Mouse (Mus musculus): ENCODE measurements around the gene 1700034J05Rik. TPM values are rescaled to one million over a fixed set of nuclear protein-coding genes. Genes with fewer than 3 reads are reported as not detected.

Gene 1700034J05Rik
- total RNA-seq, 2 experiments from 2014 or later = not detected

DNA sequence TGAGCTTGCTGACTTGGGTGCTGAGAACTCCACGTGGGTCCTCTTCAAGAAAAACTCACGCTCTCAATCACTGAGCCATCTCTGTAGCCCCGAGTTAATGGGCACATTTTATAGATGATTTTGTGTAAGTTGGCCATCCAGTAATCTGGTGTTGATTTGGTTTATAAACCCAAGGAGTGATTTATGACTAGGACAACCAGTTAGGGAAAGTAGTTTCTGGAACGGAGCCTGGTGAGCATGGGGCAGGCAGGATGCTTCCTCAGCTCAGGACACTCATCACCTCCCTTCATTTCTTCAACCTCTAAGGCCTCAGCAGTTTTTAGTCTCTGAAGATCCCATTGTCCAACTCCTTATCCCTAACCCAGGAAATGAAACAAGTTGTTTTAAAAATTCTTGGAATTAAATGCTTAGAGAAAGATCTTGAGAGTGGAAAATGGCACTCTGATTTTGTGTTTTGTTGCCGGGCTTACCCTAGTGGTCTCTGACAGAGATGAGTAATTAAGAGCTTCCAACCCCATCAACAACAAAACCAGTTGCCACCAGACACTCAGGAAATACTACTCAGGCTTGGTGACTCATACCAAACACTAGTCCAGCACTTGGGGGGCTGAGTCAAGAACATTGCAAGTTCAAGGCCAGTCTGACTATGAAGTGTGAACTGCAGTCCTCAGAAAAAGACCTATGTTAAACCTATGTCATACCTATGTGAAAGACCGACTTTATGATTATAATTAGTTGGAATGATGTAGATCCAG lies 9.4 kb upstream of the 1700034J05Rik start:
- DNase-seq = no peak

DNA sequence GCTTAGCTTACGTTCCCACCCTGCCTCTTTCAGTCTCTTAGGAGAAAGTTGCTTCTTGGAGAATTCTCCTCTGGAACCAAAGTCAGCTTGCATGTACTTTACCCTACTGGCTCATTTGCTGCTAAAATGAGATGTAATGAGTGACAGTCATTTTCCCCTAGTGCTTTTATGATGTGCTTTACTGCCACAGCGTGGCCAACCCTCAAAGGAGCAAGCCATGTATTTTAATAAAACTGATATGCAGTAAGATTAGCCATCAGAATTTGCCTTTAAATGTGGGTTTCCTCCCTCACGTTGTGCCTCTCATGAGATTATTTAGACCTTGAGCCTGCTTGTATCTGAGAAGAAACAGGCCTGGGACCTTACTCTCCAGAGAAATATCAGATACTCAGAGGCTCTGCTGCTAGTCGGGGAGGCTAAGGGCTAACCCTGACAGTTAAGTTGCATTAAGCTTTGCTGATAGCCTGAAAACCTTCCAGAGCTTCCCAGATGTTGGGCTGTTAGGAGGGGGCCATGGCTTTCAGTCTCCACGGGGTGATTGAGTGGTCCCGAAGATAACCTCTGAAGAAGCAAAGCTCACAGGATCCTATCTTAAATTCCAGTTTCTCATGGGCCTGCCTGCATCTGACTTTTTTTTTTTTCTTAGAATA lies 7.7 kb upstream of the 1700034J05Rik start:
- peak; percentile 30 to 61 for DNase-seq

DNA sequence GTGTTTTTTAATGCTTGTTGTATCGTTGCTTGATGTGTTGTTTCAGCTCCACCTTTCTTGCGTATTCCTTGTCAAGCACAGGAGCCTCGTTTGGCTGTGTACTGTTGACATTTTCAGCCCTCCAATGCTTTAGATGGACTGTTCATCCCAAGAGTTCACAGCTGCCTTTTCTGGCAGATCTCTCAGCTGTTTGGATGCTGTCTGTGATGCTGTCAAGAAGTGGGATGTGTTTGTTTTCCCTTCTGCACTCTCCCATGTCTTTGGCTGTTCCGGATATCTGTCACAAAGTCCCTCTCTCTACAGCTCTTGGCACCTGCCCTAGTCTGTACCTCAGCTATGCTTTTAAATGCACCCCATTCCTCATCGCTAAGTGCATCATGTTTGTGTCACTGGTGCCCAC lies 6.7 kb upstream of the 1700034J05Rik start:
- peak; percentile 52 to 53 for DNase-seq

DNA sequence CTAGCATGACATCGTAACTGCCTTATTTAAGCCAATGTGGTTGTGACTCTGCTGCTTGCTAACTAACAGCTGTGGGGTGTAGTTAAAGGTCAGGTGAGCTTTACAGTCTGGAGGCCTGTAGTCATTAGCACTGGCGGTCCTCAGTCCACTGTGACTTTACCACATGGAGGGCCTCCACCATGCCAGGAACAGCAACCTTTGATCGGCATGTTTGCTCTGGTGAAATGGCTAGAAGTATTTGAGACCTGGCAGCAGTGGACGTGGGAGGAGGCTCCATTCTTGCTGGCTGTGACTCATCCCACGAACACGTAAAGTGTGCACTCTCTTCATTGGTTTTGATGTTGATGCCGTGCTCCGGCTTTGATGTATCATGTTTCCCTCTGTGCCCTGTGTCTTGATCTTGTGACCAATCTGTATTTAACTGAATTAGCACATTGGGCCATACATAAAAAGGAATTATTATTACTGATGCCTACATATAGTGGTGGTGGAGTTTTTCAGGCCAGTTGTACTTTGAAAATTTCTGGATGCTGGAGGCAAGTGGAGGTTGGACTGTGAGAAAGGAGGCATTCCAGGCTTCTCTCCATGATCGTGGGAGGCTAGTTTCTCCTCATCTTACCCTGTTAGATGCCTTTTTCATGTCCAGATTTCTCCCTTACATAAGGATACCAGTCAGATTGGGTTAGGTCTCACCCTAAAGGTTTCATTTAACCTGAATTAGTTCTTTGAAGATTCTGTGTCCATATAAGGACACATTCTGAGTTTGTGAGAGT lies 5.9 kb upstream of the 1700034J05Rik start:
- peak; percentile 35 to 41 for DNase-seq

DNA sequence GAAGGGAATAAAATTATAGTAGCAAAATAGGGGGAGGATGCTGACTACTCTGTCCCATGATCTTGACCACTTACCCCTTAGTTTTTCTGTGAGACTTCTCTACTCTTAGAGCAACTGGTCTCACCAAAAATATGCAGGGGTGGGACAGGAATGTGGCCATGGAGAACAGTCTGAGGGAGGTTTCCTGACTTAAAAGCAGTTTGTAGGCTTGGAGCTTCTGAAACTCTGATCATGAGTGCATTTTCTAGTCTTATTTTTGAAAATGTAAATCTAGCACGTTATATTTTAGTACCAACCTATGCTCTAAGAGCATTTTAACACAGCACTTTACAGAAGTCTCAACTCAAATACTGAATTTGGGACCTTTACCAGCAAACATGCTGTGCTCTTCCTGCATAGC lies 4.5 kb upstream of the 1700034J05Rik start:
- no peak for DNase-seq

DNA sequence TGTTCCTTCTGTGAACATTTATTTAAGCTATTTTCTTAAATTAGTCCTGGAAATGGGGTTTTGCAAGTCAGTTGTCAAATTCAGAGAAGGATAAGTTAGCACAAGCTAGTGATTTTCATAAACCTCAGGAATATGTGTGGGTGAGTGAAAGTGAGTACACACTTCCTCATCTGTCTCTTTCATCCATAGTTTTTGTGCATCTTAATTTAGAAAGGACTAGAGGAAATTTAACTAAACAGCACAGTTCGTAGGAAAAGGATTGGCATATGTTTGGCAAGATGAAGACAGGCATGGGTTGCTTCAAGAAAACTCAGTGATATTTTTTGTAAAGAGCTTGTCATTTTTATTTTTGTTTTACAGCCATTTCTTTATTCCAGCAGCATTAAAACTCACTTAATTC lies 2.7 kb upstream of the 1700034J05Rik start:
- no peak for DNase-seq

DNA sequence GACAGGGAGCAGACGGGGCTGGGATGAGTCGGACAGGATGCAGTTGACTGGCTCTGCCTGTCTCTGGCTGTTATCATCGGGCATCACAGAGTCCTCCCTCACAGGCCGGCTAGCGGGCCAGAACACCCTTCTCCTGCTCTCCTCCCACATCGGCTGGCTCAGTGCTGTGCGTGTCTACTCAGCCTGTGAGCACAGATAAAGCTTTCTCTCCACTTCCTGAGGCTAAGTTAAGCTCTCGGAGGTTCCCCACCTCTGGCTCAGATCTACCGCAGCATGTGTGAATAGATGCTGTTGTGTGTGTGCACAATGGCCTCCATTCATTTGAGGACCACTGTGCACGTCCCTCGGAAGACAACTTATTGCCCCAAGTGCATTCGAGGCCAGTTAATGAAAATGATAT lies 1.7 kb upstream of the 1700034J05Rik start:
- DNase-seq = peak in 1 of 2 experiments; percentile 48

DNA sequence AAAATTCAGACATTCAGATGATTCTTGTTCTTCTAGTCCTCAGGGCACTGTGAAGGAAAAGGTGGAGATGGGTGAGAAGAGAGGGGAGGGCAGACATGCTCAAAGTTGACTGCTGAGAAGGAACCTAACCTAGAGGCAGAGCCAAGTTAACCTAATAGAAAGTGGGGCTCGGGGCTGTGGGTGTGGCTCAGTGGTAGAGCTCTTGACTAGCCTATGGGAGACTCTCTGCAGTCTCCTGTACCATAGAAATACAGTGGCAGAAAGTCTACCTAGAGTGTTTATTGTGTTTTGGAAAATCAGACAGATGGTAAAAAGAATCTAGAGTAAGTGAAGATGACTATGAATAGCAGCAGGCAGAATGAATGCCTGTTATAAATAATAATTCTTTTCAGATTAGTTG lies 1.3 kb upstream of the 1700034J05Rik start:
- DNase-seq = no peak

DNA sequence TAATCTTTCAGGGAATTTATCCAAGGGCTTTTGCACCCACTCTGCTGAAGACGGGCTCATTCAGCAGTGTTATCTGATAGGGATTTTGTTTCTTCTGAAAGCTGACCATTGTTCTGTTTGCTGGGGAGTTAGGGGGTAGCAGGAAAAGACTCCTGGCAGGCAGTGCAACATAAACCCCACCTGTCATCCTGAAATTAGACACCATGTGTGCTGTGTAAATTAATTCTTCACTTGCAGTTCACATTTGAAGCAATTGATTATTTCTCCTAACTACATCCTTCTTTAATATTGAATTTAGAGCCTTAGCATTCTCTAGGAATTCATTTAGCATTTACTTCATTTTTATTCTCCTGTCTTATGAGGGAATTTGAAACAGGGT lies 3.8 kb downstream of the 1700034J05Rik start:
- no peak for DNase-seq

DNA sequence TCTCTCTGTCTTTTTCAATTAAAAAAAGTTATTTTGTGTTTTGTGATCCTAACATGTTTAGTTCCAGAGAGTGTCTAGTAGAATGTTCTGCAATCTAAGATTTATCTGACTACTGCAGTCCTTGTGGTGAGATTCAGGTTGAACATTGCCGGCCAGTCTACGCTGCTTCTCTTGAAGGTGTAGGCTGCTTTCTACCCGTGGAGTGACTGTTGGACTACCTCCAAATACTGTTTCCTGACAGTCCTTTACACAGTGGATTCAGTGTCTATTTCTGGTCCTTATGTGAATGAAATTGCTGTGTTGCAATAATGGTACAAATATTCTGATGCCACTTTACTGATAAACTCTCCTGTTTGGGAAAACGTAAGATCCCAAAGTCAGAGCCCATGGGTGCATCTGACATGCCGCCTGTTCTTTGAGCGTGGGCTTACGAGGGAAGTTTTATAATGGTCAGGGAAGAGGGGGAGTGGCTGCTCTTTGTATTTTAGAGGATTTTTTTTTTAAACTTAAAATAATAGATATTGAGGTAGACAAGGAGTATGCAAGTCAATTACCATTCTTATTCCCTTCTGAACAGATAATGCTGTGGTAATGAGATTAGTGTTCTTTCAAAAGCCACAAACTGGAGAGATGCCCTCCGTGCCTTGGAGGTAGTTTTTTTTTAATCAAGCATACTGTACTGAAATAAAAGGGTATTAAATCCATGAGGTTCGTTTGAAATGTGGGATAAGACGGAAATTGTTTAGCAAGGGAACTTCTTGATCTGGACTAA lies 4.4 kb downstream of the 1700034J05Rik start:
- no peak for DNase-seq

DNA sequence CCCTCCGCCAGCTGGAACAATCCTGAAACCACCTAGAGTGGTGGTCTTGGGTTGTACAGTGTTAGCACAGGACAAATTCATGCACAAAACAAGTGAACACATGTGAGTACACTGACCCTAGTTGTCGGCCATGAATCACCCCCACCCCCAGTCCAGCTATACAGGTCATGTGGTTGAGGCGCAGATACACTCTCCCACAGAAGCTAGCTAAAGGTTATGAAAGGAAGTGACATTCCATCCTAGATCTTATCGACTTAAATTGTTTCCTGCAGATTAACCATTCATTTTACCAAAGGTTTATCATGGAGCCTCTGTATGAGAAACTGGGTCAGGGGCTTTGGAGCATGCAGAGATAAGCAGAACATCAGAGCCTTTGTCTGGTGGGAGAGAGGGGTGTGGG lies 7.0 kb downstream of the 1700034J05Rik start:
- DNase-seq = no peak

DNA sequence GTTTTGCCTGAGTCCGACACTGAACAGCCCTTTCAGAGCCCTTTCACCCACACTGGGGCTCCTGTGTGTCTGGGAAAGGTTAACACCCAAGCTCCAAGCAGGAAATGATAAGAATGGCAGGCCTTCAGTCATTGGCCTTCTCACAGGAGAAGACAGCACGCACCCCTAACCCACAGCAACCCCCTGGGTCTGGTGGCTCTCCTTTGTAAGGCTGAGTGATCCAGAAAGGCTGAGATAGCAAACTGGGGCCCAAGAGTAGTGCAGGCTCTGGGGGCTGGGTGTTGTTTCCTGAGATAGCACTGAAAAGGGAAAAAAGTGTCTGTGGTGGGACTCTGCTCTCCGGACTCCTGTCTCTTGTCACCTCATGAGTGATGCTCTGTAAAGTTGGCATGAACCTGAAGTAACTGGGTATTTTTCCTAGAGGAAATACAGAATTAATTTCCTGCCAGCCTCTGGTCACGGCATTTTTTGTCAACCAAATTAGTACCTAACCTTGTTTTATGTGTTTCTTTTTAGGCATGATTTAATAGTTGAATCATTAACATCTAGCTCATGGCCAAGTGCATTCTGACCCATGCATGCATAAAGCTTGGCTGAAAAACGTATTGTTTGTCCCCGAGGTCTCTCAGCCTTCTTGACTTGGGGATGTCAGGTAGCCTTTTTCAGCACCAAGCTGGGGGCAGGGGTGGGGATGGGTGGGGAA lies 7.7 kb downstream of the 1700034J05Rik start:
- DNase-seq = peak in 1 of 2 experiments; percentile 37

DNA sequence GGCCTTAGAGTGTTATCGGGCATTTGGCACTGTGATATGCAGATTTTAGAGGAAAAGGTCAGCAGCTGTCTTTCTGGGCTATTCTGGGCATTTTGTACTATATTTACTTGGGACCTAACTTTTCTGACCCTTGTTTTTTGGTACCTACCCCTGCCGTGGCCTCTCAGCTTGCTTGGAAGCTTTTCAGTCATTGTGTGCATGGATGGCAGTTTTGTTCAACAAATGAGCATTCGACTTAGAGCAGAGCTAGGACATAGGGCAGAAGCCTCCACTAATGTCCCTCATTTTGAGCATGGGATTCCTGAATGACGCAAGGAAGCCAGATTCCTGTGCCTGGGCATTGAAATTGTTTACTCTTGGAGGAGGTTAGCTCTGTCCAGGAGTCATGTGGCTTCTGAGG lies 9.4 kb downstream of the 1700034J05Rik start:
- DNase-seq = no peak

DNA sequence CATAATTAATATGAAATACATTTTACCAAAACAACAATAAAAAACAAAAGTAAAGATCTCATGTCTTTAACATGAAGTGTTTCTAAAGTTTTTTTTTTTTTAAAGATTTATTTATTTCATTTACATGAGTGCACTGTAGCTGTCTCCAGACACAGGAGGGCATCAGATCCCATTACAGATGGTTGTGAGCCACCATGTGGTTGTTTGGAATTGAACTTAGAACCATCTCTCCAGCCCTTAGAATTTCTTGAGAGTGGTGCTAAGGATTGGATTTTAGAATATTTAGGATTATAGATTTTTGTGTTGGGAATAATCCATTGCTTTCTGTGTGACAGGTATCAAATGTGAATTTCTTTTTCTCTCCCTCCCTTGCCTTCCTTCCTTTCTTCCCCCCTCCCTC lies 10.2 kb downstream of the 1700034J05Rik start:
- no peak for DNase-seq

DNA sequence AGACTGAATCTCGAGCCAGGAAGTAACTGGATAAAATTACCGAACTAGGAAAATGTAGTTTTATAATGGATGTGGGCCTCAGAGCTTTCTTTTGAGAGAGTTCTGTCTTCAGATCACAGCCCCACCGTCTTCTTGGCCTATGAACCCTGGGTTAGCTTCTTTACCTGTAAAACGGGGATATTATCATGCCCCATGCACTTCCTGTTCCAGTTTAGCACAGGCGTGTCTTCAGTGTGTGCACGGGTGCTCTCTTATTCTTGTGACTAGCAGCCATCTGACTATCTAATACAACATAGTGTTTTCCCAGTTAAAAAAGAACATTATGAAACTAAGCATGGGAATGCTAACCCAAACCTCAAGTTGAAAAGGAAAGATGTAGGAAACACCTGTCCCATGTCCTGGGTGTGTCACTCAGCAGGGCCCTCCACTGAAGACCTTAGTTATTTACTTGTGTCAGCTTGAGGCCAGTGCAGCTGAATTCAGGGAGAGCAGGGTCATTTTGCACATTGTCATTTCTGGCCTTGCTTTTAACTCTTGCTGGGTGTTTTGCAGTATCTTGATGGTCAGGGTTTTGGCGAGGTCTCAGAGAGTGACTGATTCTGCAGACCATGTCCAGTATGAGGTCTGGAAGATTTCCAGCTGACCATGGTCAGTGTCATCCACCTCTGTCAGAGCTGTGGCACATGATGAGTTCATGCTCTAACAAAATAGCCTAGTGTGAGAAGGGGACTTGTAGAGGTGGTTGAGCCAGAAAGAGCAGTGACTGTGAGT lies 12.5 kb downstream of the 1700034J05Rik start:
- no peak for DNase-seq

DNA sequence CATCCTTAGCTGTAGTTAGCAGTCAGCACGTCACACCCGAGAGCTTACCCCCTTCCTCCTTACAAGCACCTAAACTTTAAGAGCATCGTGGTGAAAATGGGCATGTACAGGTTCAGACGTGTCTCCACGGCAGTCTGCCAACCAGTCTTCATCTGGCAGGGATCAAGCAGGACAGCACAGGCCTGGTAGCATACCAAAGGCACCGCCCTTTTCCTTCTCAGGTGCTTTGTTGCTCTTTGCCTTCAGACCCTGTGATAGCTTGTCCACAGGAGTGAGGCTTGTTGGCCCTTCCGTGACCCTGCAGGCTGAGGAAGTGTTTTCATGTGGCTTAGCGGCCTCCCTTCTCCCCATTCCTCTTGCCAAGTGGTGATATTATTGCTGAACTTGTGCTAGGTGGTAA lies 15.2 kb downstream of the 1700034J05Rik start:
- DNase-seq = no peak

DNA sequence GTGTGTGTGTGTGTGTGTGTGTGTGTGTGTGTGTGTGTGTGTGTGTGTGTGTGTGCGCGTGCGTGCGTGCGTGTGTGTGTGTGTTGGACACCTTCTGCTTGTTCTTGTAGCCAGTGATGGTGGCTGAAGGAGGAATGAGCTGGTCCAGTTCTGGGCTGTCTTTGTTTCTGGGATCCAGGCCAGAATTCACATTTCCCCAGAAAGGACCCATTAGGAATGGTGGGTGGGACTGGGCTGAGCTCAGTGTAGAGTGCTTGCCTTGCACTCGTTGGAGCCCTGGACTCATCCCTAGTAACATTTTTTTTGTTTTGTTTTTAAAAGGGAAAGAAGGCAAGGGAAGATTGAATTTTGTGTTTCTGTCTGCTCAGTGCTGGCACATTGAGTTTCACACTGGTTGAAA lies 18.3 kb downstream of the 1700034J05Rik start:
- peak; percentile 59 to 73 for DNase-seq

DNA sequence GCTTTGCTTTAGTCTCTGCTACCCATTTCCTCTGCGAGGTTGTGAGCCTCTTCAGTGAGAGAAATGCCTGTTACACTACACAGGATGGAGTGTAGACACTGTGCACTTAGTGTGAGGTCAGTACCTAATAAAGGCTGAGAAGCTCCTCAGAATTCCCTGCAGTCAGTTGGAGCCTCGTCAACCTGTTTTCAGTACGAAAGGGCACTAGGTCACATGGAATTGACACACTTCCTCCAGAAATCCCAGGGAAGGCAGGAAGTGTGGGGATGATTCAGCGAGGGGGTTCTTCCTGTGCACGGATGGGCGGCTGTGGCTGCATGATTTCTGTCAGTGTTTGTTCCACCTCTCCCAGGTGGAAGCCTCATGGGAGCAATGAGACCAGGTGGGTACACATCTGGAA lies 21.1 kb downstream of the 1700034J05Rik start:
- DNase-seq = peak; percentile 61 to 82

DNA sequence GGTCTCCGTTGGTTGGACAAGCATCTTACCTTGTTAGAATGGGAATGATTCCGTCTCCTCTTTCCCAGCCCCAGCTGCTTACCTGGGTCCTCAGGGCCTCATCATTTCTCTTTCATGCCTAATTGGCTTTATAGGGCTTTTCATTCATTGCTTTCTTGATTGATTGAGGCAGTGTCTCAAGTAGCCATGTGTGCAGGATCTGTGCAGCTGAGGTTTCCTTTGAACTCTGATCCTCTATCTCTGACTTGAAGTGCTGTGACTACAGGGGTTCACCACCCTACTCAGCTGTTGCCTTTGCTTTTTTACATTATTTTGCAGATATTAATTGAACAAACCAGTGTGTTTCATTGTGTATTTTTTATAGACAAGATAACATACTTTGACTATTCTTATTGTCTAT lies 25.2 kb downstream of the 1700034J05Rik start:
- no peak for DNase-seq

DNA sequence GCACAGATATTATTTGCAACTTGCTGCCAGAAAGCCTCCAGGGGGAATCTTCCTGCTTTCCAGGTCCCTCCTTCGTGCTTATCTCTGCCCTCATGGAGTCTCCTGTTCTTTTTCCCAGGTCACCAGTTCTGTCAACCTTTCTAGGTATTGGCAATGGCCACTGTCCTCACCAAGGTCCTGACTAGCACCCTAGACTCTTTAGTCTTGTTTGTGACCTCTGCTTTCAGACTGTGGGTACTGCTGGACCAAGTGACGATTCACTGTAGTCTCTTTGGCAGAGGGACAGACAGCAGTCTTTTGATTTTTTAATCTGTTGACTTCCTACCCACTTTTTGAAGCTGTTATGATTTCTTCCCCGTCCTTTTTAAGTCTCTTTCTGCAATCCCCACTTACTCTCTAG lies 26.1 kb downstream of the 1700034J05Rik start:
- DNase-seq = peak in 1 of 2 experiments; percentile 26

DNA sequence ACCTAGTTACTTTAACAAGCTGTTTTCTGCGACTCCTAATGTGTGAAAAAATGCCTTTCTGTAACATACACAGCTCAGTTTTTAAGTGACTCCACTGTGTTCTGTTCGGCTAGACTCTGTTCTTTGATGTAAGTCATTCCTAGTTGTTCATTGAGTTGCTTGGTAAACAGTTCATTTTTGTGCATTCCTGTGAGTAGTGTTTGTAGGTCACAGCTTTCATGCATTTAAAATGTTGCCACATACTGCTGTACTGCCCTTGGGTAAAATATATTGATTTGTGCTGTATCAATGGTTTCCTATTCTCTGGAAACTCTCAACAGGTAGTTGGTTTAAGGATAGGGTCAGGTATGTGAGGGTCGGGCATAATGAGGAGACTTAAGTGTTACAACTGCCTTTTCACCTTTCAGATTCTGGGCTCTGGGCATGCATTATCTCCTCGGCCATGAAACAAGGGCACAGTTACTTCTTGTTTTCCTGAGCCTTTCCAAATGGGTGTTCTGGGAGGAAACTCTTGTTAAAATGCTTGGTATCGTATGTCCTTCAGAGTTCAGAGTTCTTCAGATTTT lies 27.7 kb downstream of the 1700034J05Rik start:
- DNase-seq = no peak

Measured in heart, adult 18-20 months (tissue).